Mouse (Mus musculus): ENCODE results near the gene Zfp426.

DNA sequence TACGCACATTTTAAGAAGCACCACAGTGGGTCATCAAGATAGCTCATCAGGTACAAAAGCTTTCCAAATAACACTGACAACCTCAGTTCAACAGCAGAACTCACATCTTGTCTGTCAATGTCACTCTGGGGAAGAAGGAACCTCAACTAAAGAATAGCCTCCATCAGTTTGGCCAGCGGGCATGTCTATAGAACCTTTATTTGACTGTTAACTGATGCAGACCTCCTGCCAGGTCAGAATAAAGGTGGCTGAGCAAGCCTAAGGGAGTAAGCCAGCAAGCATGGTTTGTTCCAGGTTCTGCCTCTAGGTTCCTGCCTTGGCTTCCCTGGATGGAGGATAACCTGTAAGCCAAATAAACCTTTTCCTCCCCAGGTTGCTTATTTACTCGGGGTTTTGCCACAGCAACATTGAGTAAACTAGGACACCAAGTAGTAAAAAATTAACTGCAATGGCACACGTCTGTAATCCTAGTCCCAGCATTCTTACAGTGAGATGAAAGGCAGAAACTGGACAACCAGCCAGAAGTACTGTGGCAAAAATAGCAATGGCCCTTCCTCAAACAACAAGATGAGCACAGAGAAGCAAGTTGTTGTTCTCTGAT lies 49.3 kb downstream of the Zfp426 start:
- TF ChIP-seq CTCF (IDR thresholded peaks at IDR 0.05; ENCODE audit: extremely low read depth, insufficient read depth, insufficient read length, insufficient replicate concordance) (no peak), POLR2A (IDR thresholded peaks at IDR 0.05; ENCODE audit: low read depth, low read length) (no peak)

All from spleen, adult 2 months (tissue).